Mouse (Mus musculus) brain, embryonic 14.5 days (tissue): ENCODE data around the gene Zfp595.

Experiments
- CTCF ChIP-seq: fragments of 200-500 bp; IDR thresholded peaks from 2 replicates; pipeline ENCODE4 v1.5.1; 2012; ENCODE audit warnings: inconsistent platforms, mild to moderate bottlenecking, moderate library complexity, borderline replicate concordance; ENCODE audit not compliant: insufficient read depth, insufficient read length; ENCODE audit errors: extremely low read depth
- POLR2A ChIP-seq: fragments of 200-500 bp; IDR thresholded peaks from 2 replicates; pipeline ENCODE4 v1.6.1; 2012; ENCODE audit warnings: mild to moderate bottlenecking, inconsistent platforms, borderline replicate concordance; ENCODE audit not compliant: poor library complexity, insufficient read depth, insufficient read length, severe bottlenecking; ENCODE audit errors: extremely low read depth

DNA sequence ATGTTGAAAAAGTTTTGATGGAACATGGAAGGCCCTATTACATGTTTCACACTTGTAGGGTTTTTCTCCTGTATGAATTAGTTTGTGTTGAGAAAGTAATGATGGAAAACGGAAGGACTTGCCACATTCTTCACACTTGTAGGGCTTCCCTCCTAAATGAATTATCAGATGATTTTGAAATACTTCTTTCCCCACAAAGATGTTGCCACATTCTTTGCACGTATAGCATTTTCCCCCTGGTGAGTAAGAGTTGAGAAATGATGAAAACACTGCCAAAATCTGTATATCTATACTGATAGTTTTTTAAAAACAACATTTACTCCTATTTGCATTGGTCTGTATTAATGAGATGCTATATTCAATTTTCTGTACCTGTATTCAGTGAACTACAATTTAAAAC lies 11.1 kb upstream of the Zfp595 start:
- TF ChIP-seq CTCF (no peak), POLR2A (no peak)
